ENCODE assay signal across 7 mouse cellular contexts in genomic region chr4:132198285-132198712, GRCm38 (mm10). TPM values are rescaled to one million over a fixed set of nuclear protein-coding genes. Genes with fewer than 3 reads are reported as not detected.
A peak's percentile ranks its signal among the peaks of the same experiment; 100 is the strongest.
DNase-seq lines count a peak whose midpoint lies in the region; ATAC-seq lines count a peak whose summit lies in the region.

No protein-coding gene starts in this region.

- intact Hi-C loops in heart, postnatal 10 days (cut with DNase I), result no loop called here

- no peaks in the 10 kb centered on the region for H3K9me3 ChIP-seq in liver, embryonic 13.5 days (replicated peaks)
- H3K9me3 ChIP-seq in hindbrain, embryonic 11.5 days (ENCODE audit: control insufficient read depth, low read length), result no peaks in the 10 kb centered on the region

- no peak overlapping the region for H3K9ac ChIP-seq in liver, embryonic 13.5 days
- no peak overlapping the region for H3K9ac ChIP-seq in hindbrain, embryonic 11.5 days (ENCODE audit: low read depth, low read length)

- H3K27ac ChIP-seq in liver, embryonic 13.5 days, result peak overlapping the region; percentile 69
- no peak overlapping the region for H3K27ac ChIP-seq in hindbrain, embryonic 11.5 days (ENCODE audit: low read depth, low read length)

- WGBS in liver, embryonic 13.5 days (ENCODE audit: insufficient replicate concordance), result 30% methylated on average over 4 of the region's 4 CpGs
- 74% methylated on average over 4 of the region's 4 CpGs for WGBS in hindbrain, embryonic 11.5 days

- peak; percentile 73 for DNase-seq in 416B (ENCODE audit: low read depth)
- peak; percentile 29 to 46 for DNase-seq in heart, postnatal 10 days
- peak; percentile 14 for DNase-seq in liver, embryonic 13.5 days
- peak; percentile 51 for DNase-seq in thymus, postnatal 14 days
- no peak for DNase-seq in hindbrain, embryonic 11.5 days (ENCODE audit: low spot score)
- no peak for DNase-seq in layer of hippocampus, adult 9-10 months (ENCODE audit: low spot score)

- peaks cover 84% of the 10 kb centered on the region for H3K4me1 ChIP-seq in liver, embryonic 13.5 days (replicated peaks)
- peaks cover 3% of the 10 kb centered on the region; the same call in 1 of the 2 replicates for H3K4me1 ChIP-seq in hindbrain, embryonic 11.5 days (replicated peaks; ENCODE audit: control insufficient read depth, insufficient read depth, low read length)

- H3K36me3 ChIP-seq in liver, embryonic 13.5 days, result peaks cover 79% of the 10 kb centered on the region
- no peaks in the 10 kb centered on the region; the same call in 1 of the 2 replicates for H3K36me3 ChIP-seq in hindbrain, embryonic 11.5 days (ENCODE audit: control insufficient read depth, insufficient read depth, low read length)

- no peaks in the 10 kb centered on the region for H3K27me3 ChIP-seq in liver, embryonic 13.5 days
- H3K27me3 ChIP-seq in hindbrain, embryonic 11.5 days (ENCODE audit: control insufficient read depth, insufficient read depth, low read length), result no peaks in the 10 kb centered on the region

- peak; percentile 65 for ATAC-seq in CD4-positive, CD25-positive, alpha-beta regulatory T cell, adult 4 months
- ATAC-seq in liver, embryonic 13.5 days (ENCODE audit: low read depth), result peak; percentile 66
- ATAC-seq in hindbrain, embryonic 11.5 days (ENCODE audit: low FRiP score), result no peak

- no peak overlapping the region for H3K4me2 ChIP-seq in liver, embryonic 13.5 days
- H3K4me2 ChIP-seq in hindbrain, embryonic 11.5 days (replicated peaks; ENCODE audit: low read depth, low read length), result no peak overlapping the region

- H3K4me3 ChIP-seq in liver, embryonic 13.5 days (replicated peaks), result no peak overlapping the region
- H3K4me3 ChIP-seq in hindbrain, embryonic 11.5 days (ENCODE audit: low read depth, low read length), result no peak overlapping the region

RNA-seq across cellular contexts. Expression of gene Ythdf2, which starts 13.8 kb away (rescaled TPM):
- 100 to 1,000 TPM in 1 of 2 experiments, 10 to 100 TPM in 1; 70.7 to 118 TPM for polyA plus RNA-seq in CD4-positive, CD25-positive, alpha-beta regulatory T cell, adult 4 months (2017; shearing (Covaris generic))
- total RNA-seq in heart, postnatal 10 days (2021), result 10 to 100 TPM; 40.0 to 42.4 TPM
- polyA plus RNA-seq in liver, embryonic 13.5 days (2015; fragmentation: Nextera tagmentation; extraction: Ambion mirVana), result 40.3 and 48.5 TPM in 2 replicates
- polyA plus RNA-seq in hindbrain, embryonic 11.5 days (2014; fragmentation: Nextera tagmentation; extraction: Ambion mirVana), result 161 TPM in 2 replicates

RNA-seq across cellular contexts. Expression of gene Oprd1, which starts 54.0 kb away (rescaled TPM):
- not detected for polyA plus RNA-seq in CD4-positive, CD25-positive, alpha-beta regulatory T cell, adult 4 months (2017; shearing (Covaris generic))
- under 1 TPM; 0.24 to 0.30 TPM for total RNA-seq in heart, postnatal 10 days (2021)
- 0.05 TPM in 2 replicates for polyA plus RNA-seq in liver, embryonic 13.5 days (2015; fragmentation: Nextera tagmentation; extraction: Ambion mirVana)
- 0.06 TPM in 1 of 2 replicates, not detected in the other for polyA plus RNA-seq in hindbrain, embryonic 11.5 days (2014; fragmentation: Nextera tagmentation; extraction: Ambion mirVana)

Comparison
In these comparisons a context has a peak if more than half of its experiments do, and no peak if none do; other contexts are left out.
1. DNase-seq: peak in 416B (single experiment), heart, postnatal 10 days (2 of 2), liver, embryonic 13.5 days (single experiment) and thymus, postnatal 14 days (single experiment); none in hindbrain, embryonic 11.5 days (single experiment) and layer of hippocampus, adult 9-10 months (single experiment).